Mouse (Mus musculus) left cerebral cortex, postnatal 10 days (tissue): ENCODE measurements at regions not wholly inside any gene's neighbourhood (a gene's known extent, or its start where the extent isn't known, plus 50 kb on each side); places are given as distances from the start of the nearest gene placed in this dataset.
A peak's percentile ranks its signal among the peaks of the same experiment; 100 is the strongest.

Experiments used
- DNase-seq, 2 experiments: peaks; one replicate each; pipeline ENCODE4 v3.0.0; 2021 to 2022; ENCODE audit warnings: low spot score in 2 of 2, mixed read lengths in 1 of 2; ENCODE audit errors: extremely low spot score in 1 of 2
- intact Hi-C: fragments of 180-260 bp; cut with DNase I; formaldehyde crosslinking; loops from one replicate; pipeline ENCODE4 v1.15.1; 2025

DNA sequence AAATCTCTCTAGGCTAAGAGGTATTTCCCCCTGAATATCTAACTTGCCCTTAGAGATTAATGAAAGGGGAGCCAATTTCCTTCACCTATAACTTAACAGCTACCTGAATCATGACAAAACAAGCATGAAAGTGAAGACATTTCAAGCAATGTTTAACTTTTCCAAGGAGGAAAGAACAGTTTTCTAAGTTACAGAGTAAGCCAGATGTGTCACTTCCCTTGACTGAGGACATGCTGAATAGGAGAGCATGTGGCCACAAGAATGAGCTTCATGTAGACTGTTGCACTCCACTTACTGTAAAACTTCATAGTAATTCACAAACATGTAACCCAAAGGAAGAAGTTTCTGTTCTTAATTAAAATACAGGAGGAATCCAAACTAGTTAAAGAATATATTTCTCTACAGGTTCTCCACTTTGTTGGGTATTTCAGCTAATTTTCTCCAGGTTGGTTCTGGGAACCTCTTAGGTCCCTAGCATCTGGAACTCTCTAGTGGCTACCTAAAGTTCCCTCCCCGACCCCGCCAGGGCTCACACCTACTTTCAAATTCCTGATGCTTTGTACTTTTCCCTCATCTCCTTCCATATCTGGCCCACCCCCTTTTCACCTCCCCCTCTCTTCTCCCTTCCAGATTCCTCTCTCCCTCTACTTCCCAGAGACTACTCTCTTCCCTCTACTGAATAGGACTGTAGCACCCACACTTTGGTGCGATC is 142.0 kb upstream of the Tyrp1 start:
- intact Hi-C loops = no loop called here
- DNase-seq = no peak

DNA sequence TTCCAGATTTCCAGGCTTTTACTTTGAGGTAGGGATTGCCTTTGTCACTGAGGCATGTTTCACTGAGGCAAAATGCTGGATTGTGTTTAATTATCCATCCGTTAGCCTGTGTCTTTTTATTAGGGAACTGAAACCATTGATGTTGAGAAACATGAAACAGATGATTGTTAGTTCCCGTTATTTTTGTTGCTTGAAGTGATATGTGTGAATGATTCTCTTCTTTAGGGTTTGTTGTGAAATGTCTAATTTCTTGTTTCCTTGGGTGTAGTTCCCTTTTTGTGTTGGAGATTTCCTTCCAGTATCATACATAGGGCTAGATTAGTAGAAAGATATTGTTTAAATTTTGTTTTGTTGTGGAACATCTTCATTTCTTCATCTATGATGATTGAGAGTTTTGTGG is 121.2 kb upstream of the Tyrp1 start:
- no peak for DNase-seq
- intact Hi-C loops = no loop called here

DNA sequence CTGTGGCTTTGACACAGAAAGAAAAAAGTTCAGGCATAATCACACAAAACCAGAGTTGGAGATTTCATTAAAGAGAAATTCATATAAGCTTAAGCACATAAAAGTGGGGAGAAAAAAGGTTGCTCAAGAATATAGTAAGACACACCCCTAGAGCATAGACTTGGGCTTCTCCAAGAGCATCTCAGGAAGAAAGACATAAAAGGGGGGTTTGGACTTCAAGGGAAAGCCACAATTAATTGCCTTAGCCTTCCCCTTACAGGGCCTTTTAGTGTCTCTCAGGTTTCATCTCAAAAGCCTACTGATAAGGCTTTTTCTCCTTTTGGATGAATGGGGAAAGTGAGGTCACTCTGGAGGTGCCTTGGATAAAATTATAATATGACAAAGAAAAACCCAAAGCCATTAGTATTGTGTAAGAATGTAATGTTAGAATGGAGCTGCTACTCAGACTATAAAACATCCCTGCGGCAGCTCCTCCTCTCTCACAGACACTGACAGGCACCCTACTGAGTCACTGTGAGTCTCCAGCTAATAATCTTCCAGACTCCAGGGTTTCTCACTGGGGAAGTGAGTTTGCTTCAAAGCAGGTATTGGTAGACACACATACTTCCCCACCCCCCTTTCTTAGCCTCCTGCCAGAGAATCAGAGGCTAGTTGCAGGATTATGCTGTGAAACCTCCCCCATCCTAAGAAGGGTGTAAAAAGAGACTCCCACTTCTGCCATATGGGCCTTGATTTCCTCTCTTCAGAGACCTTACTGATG is 88.8 kb upstream of the Tyrp1 start:
- DNase-seq = no peak
- intact Hi-C loops = no loop called here

DNA sequence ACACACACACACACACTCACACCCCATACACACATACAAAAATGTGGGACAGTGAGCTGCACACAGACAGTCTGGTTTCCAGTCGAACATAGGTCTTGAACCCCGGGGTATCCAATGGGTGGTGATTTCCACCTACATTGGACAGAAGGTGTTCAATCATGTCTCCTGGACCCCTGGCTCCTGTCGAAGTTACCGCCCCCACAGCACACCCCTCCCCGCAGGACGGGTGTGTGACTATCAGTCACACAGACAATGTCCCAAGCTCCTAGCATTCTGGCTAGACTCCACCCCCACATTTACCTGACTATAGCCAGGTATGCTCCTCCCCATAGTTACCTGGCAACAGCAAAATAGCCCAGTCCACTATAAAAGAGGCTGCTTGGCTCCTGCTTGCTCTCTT is 81.7 kb upstream of the Tyrp1 start:
- intact Hi-C loops = no loop called here
- DNase-seq = no peak

DNA sequence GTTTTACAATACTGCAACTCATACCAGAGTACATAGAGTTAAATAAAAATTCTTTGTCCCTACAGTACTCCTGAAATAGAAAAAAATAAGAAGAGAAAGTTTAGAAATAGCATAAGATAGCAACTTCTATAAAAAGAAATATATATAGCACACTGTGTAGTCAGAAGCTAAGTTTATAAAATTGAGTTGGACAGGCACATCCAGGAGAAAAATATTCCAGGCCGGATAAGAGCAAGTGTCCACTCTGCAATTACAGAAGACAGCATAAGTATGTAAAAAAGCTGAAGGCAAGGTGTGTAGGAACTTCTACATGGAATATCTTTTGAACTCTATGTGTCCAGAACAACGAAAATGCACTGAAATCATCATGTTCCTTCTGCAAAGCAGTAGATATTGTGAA is 77.8 kb upstream of the Tyrp1 start:
- no peak for DNase-seq
- intact Hi-C loops = no loop called here

DNA sequence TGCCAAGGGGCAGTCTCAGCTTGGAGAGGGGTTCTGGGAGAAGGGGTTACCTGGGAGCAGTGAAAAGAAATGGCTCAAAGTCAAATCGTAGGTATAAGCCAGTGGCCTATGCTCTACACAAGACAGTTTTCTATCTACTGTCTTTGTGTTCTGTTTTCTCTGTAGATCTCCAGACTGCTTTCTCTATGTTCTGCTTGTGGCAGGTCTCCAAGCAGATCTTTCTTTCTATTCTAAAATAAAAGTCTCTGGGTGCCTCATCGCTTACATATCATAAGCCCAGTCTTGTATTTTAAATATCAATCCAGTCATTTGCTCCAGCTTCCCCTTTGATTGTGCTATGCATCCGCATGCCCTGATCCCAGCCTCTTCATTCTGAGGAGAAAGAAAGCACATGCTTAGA is 69.9 kb upstream of the Tyrp1 start:
- intact Hi-C loops = loop anchor here (5.0 kb wide), 1 partner anchor 247 kb away; no protein-coding TSS in a partner anchor
- no peak for DNase-seq

DNA sequence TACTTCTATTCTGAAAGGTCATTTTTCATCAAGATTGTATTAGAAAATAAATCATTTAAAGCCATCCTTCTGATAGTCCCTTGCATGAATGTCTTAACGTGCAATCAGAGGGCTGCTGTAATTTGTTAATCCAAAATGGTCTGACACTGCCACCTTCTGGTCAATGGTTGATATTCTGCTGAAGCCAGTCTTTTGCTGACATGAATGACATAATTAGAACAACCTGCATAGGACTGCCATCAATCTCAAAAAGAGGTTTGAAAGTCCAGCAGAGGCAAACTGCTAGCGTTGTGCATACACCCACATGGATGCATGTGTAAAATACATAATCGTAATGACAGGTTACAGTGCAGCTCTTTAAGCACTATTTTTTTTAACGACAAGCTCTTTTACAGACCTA is 68.1 kb upstream of the Tyrp1 start:
- intact Hi-C loops = no loop called here

DNA sequence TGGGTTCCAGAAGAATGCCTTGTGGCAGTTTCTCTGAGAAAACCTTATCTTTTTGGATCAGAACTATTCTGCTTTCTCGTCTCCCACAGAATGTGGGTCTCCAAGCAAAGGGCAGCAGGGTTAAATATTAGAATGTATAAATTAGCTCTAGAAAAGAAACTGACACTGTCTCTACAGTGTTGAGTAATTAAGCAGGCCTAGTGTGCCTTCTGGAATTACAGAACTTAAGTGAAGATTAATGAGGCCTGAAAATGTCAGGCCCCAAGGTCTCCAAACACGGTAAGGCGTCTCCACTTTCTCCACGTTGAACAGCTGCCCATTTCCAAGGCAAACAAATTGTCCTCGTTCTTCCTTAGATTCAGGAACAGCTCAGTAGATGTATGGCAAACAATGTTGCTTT is 66.5 kb upstream of the Tyrp1 start:
- no peak for DNase-seq
- intact Hi-C loops = no loop called here

More for the DNA sequence above, 68.1 kb upstream of the Tyrp1 start:
- DNase-seq = peak; percentile 52 to 80
